Mouse (Mus musculus) CH12.LX (cell line): Measurements from ENCODE around the gene Slc22a29. TPM values are rescaled to one million over a fixed set of nuclear protein-coding genes. Genes with fewer than 3 reads are reported as not detected.

Source experiments
- DNase-seq: peaks from one replicate; pipeline ENCODE4 v3.0.0-alpha.2; 2013; ENCODE audit errors: extremely low read depth
- H3K27ac ChIP-seq: 2 replicates; pipeline ENCODE4 v1.5.1; 2012; ENCODE audit warnings: low read depth, mild to moderate bottlenecking, control low read depth, moderate library complexity; ENCODE audit not compliant: insufficient read depth
- H3K27me3 ChIP-seq: replicated peaks from 2 replicates; pipeline ENCODE3; 2012; ENCODE audit warnings: inconsistent platforms
- H3K36me3 ChIP-seq, 2 experiments: replicated peaks in 1 of 2; 2 replicates each; pipeline versions ENCODE3 to v1.6.1; 2012; ENCODE audit warnings: inconsistent platforms in 1 of 2, low read length in 1 of 2, mild to moderate bottlenecking in 1 of 2, mixed read lengths in 1 of 2, moderate library complexity in 1 of 2; ENCODE audit not compliant: control insufficient read depth in 1 of 2, insufficient read depth in 1 of 2
- H3K4me1 ChIP-seq, 2 experiments: 2 replicates each; pipeline ENCODE4 v1.6.1; 2012; ENCODE audit warnings: inconsistent platforms in 1 of 2, moderate library complexity in 1 of 2; ENCODE audit not compliant: insufficient read depth in 2 of 2, control insufficient read depth in 1 of 2
- H3K4me2 ChIP-seq: 2 replicates; pipeline ENCODE4 v1.6.1; 2012; ENCODE audit warnings: low read depth, mild to moderate bottlenecking, control low read depth; ENCODE audit not compliant: poor library complexity, insufficient read depth, severe bottlenecking
- H3K4me3 ChIP-seq, 3 experiments: fragments of 150-350 bp in 1 of 3; sonication (generic) in 1 of 3; replicated peaks in 1 of 3; 2 replicates each; pipeline versions ENCODE3 to v1.5.1; 2011 to 2012; ENCODE audit warnings: low read depth in 2 of 3, low read length in 2 of 3, mild to moderate bottlenecking in 2 of 3, moderate library complexity in 2 of 3, control low read depth in 1 of 3, improper control_type of control experiment in 1 of 3, inconsistent platforms in 1 of 3, mixed read lengths in 1 of 3; ENCODE audit not compliant: poor library complexity in 1 of 3
- H3K79me2 ChIP-seq: replicated peaks from 2 replicates; pipeline ENCODE4 v1.6.1; 2012; ENCODE audit warnings: mild to moderate bottlenecking, moderate library complexity; ENCODE audit not compliant: control insufficient read depth, poor library complexity, insufficient read depth, severe bottlenecking; ENCODE audit errors: extremely low read depth
- H3K9ac ChIP-seq: 2 replicates; pipeline ENCODE4 v1.6.1; 2012; ENCODE audit warnings: low read depth, mild to moderate bottlenecking, control low read depth, moderate library complexity; ENCODE audit not compliant: insufficient read depth
- H3K9me3 ChIP-seq: replicated peaks from 2 replicates; pipeline ENCODE3; 2012; ENCODE audit warnings: low read length, inconsistent platforms, mixed read lengths
- BHLHE40 ChIP-seq: IDR thresholded peaks from 2 replicates; pipeline ENCODE4 v1.6.1; 2011; ENCODE audit warnings: mild to moderate bottlenecking, low read depth, low read length, improper control_type of control experiment
- CHD1 ChIP-seq: IDR thresholded peaks from 2 replicates; pipeline ENCODE4 v1.6.1; 2012; ENCODE audit warnings: low read depth, low read length, improper control_type of control experiment, inconsistent platforms
- CHD2 ChIP-seq: IDR thresholded peaks from 2 replicates; pipeline ENCODE4 v1.6.1; 2011; ENCODE audit warnings: low read length, improper control_type of control experiment
- E2F4 ChIP-seq: IDR thresholded peaks from 2 replicates; pipeline ENCODE4 v1.6.1; 2011; ENCODE audit warnings: low read depth, low read length, improper control_type of control experiment; ENCODE audit not compliant: insufficient replicate concordance
- ELF1 ChIP-seq: IDR thresholded peaks from 2 replicates; pipeline ENCODE4 v1.6.1; 2014; ENCODE audit warnings: low read depth, mild to moderate bottlenecking, inconsistent platforms, low read length, improper control_type of control experiment
- GABPA ChIP-seq: IDR thresholded peaks from 2 replicates; pipeline ENCODE4 v1.6.1; 2012; ENCODE audit warnings: low read depth, low read length, improper control_type of control experiment, inconsistent platforms; ENCODE audit not compliant: insufficient replicate concordance
- IRF4 ChIP-seq: IDR thresholded peaks from 2 replicates; pipeline ENCODE4 v1.6.1; 2014; ENCODE audit warnings: low read depth, mild to moderate bottlenecking, inconsistent platforms, low read length, improper control_type of control experiment
- JUND ChIP-seq: conservative IDR thresholded peaks from 2 replicates; pipeline ENCODE4 v1.6.1; 2011; ENCODE audit warnings: low read depth, low read length, improper control_type of control experiment
- KAT2A ChIP-seq: IDR thresholded peaks from 2 replicates; pipeline ENCODE4 v1.6.1; 2012; ENCODE audit warnings: low read length, improper control_type of control experiment, inconsistent platforms; ENCODE audit not compliant: insufficient replicate concordance
- MAFK ChIP-seq: IDR thresholded peaks from 2 replicates; pipeline ENCODE4 v1.6.1; 2011; ENCODE audit warnings: low read length, improper control_type of control experiment; ENCODE audit not compliant: insufficient replicate concordance
- MAX ChIP-seq: IDR thresholded peaks from 2 replicates; pipeline ENCODE4 v1.6.1; 2011; ENCODE audit warnings: low read length, improper control_type of control experiment
- MEF2A ChIP-seq: IDR thresholded peaks from 2 replicates; pipeline ENCODE4 v1.6.1; 2014; ENCODE audit warnings: low read depth, mild to moderate bottlenecking, inconsistent platforms, low read length, improper control_type of control experiment, borderline replicate concordance
- MYC ChIP-seq: IDR thresholded peaks from 2 replicates; pipeline ENCODE4 v1.6.1; 2011; ENCODE audit warnings: low read depth, mild to moderate bottlenecking, improper control_type of control experiment, low read length
- NELFE ChIP-seq: IDR thresholded peaks from 2 replicates; pipeline ENCODE4 v1.6.1; 2011; ENCODE audit warnings: low read depth, low read length, improper control_type of control experiment
- PAX5 ChIP-seq: IDR thresholded peaks from 2 replicates; pipeline ENCODE4 v1.6.1; 2012; ENCODE audit warnings: low read length, inconsistent platforms, mixed read lengths
- POLR2A ChIP-seq: IDR thresholded peaks from 2 replicates; pipeline ENCODE4 v1.6.1; 2011; ENCODE audit warnings: low read depth, mild to moderate bottlenecking, improper control_type of control experiment, low read length
- POLR2AphosphoS2 ChIP-seq: IDR thresholded peaks from 2 replicates; pipeline ENCODE4 v1.6.1; 2011; ENCODE audit warnings: low read depth, low read length, improper control_type of control experiment
- TBP ChIP-seq: conservative IDR thresholded peaks from 2 replicates; pipeline ENCODE4 v1.6.1; 2011; ENCODE audit warnings: low read depth, low read length, improper control_type of control experiment
- TCF12 ChIP-seq: IDR thresholded peaks from 2 replicates; pipeline ENCODE4 v1.6.1; 2014; ENCODE audit warnings: low read depth, mild to moderate bottlenecking, inconsistent platforms, low read length, improper control_type of control experiment
- UBTF ChIP-seq: IDR thresholded peaks from 2 replicates; pipeline ENCODE4 v1.6.1; 2012; ENCODE audit warnings: low read depth, mild to moderate bottlenecking, inconsistent platforms, low read length, improper control_type of control experiment, moderate library complexity
- USF1 ChIP-seq: IDR thresholded peaks from 2 replicates; pipeline ENCODE4 v1.6.1; 2014; ENCODE audit warnings: low read depth, mild to moderate bottlenecking, inconsistent platforms, low read length, improper control_type of control experiment
- USF2 ChIP-seq: conservative IDR thresholded peaks from 2 replicates; pipeline ENCODE4 v1.6.1; 2011; ENCODE audit warnings: low read depth, low read length, improper control_type of control experiment
- ZC3H11A ChIP-seq: IDR thresholded peaks from 2 replicates; pipeline ENCODE4 v1.6.1; 2012; ENCODE audit warnings: low read depth, mild to moderate bottlenecking, inconsistent platforms, low read length, improper control_type of control experiment
- ZKSCAN1 ChIP-seq: IDR thresholded peaks from 2 replicates; pipeline ENCODE4 v1.6.1; 2012; ENCODE audit warnings: low read depth, inconsistent platforms, low read length, improper control_type of control experiment, borderline replicate concordance
- ZNF384 ChIP-seq: IDR thresholded peaks from 2 replicates; pipeline ENCODE4 v1.6.1; 2012; ENCODE audit warnings: low read depth, low read length, improper control_type of control experiment, inconsistent platforms
- dilution Hi-C: fragments of 300-500 bp; cut with MboI; formaldehyde crosslinking; loops from 2 replicates; pipeline ENCODE4 v1.14.3; 2020; ENCODE audit warnings: low sequenced_read_pairs; ENCODE audit not compliant: extremely low pct_unique_long_range_greater_than_20kb, extremely low pct_ligation_motif_present
- in situ Hi-C: fragments of 300-500 bp; cut with MboI; formaldehyde crosslinking; loops from 3 replicates; pipeline ENCODE4 v1.14.3; 2019; ENCODE audit warnings: low sequenced_read_pairs, low pct_ligation_motif_present, low pct_unique_long_range_greater_than_20kb, mixed read lengths
- polyA plus RNA-seq: library from polyadenylated mRNA; unstranded; fragments of >175 nt; gene quantifications from 2 replicates; pipeline ENCODE4 v1.2.1, GENCODE M21; 2012; ENCODE audit warnings: low read depth; ENCODE audit not compliant: insufficient read length
- total RNA-seq, 2 experiments: library from RNA; depleted of rRNA; stranded (reverse); fragments of 300-350 nt in 1 of 2; fragments of >200 nt in 1 of 2; gene quantifications; 2 replicates each; pipeline ENCODE4 v1.2.3; 2012 to 2014

Slc22a29 gene
- total and polyA plus RNA-seq, 3 experiments, result not detected

- H3K4me3 ChIP-seq, result no peak overlapping the region
- in situ Hi-C loops, result no loop called here
Observed at GRCm38 (mm10) chr19:8252705-8253037, 34.0 kb upstream of the Slc22a29 start.

GRCm38 (mm10) chr19:8251896-8252704 is 33.4 kb upstream of the Slc22a29 start:
- Histone ChIP-seq H3K27ac (no peak overlapping the region), H3K9me3 (peaks cover 10% of the 10 kb centered on the region), H3K4me2 (no peak overlapping the region), H3K36me3 (no peaks in the 10 kb centered on the region), H3K79me2 (no peaks in the 10 kb centered on the region), H3K4me3 (no peak overlapping the region), H3K27me3 (no peaks in the 10 kb centered on the region), H3K4me1 (no peaks in the 10 kb centered on the region), H3K9ac (no peak overlapping the region)
- no peak for TF ChIP-seq MYC
- TF ChIP-seq ZC3H11A, result no peak
- dilution Hi-C loops, result no loop called here
- peak; percentile 70 for DNase-seq
- in situ Hi-C loops, result no loop called here

More at GRCm38 (mm10) chr19:8252705-8253037, 34.0 kb upstream of the Slc22a29 start:
- H3K36me3 ChIP-seq, result no peaks in the 10 kb centered on the region
- H3K27ac ChIP-seq, result no peak overlapping the region
- TF ChIP-seq GABPA (no peak), NELFE (no peak), POLR2AphosphoS2 (no peak), PAX5 (no peak), MAFK (no peak), JUND (no peak), POLR2A (no peak), ZKSCAN1 (no peak)
- no peaks in the 10 kb centered on the region for H3K27me3 ChIP-seq
- H3K9ac ChIP-seq, result no peak overlapping the region
- no peaks in the 10 kb centered on the region for H3K79me2 ChIP-seq
- dilution Hi-C loops, result no loop called here
- H3K4me2 ChIP-seq, result no peak overlapping the region
- no peaks in the 10 kb centered on the region for H3K4me1 ChIP-seq
- peaks cover 10% of the 10 kb centered on the region for H3K9me3 ChIP-seq
- DNase-seq, result no peak

- dilution Hi-C loops, result no loop called here
- H3K27ac ChIP-seq, result no peak overlapping the region
- H3K79me2 ChIP-seq, result no peaks in the 10 kb centered on the region
- TF ChIP-seq ZNF384, result no peak
- TF ChIP-seq MAX, result no peak
- TF ChIP-seq USF1, result no peak
- no peak for TF ChIP-seq ELF1
- TF ChIP-seq CHD1, result no peak
- TF ChIP-seq MEF2A, result no peak
- TF ChIP-seq IRF4, result no peak
- TF ChIP-seq NELFE, result no peak
- TF ChIP-seq TCF12, result no peak
- no peak for TF ChIP-seq KAT2A
- TF ChIP-seq BHLHE40, result no peak
- TF ChIP-seq TBP, result no peak
- TF ChIP-seq JUND, result no peak
- TF ChIP-seq USF2, result no peak
- TF ChIP-seq UBTF, result no peak
- TF ChIP-seq E2F4, result no peak
- no peak for TF ChIP-seq CHD2
- no peaks in the 10 kb centered on the region for H3K9me3 ChIP-seq
- H3K27me3 ChIP-seq, result no peaks in the 10 kb centered on the region
- in situ Hi-C loops, result no loop called here
- DNase-seq, result no peak
- H3K9ac ChIP-seq, result no peak overlapping the region
- no peaks in the 10 kb centered on the region for H3K4me1 ChIP-seq
- H3K4me3 ChIP-seq, result no peak overlapping the region
- no peaks in the 10 kb centered on the region for H3K36me3 ChIP-seq
- H3K4me2 ChIP-seq, result no peak overlapping the region
Observed at GRCm38 (mm10) chr19:8228916-8229315, 10.2 kb upstream of the Slc22a29 start.
